Mouse (Mus musculus) erythroblast, embryonic 14.5 days (primary cell): ENCODE measurements around the gene Cd160.

Experiments
- GATA1 ChIP-seq: IDR thresholded peaks from 2 replicates; pipeline ENCODE4 v1.6.1; 2012; ENCODE audit warnings: low read length, inconsistent platforms, mixed read lengths
- TAL1 ChIP-seq: IDR thresholded peaks from 3 replicates; pipeline ENCODE4 v1.6.1; 2012; ENCODE audit warnings: low read length, inconsistent platforms, mixed read lengths

DNA sequence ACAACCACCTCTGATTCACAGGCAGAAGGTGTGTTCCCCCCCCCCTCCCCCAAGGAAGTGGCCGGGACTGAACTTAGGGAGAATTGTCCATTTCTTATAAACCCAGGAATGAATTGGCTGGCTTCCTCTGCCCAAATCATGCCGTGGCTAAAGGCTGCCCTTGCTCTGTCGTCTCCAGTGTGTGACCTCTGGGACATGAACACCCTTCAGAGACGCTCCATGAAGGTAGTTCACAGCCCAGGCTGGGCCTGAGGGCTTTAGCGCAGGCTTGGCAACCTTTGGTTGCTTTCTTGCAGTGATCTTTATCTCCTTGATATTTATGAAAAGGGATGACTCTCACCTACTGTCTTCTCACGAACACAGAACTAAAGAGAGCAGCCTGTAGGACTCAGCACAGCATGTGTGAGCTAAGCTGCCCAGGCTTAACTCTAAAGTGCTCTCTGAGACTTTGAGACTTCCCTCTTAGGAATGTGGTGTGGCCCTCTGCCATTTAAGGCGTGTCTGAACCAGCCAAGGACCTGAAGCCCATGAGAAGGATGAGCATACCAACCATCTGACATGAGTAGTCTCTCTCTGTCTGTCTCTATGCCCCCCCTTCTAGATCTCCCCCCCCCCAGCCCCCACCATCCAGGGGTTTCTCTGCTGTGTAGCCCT is 15.4 kb downstream of the Cd160 start:
- TF ChIP-seq GATA1 = no peak
- no peak for TF ChIP-seq TAL1
